Mouse (Mus musculus): Measurements from ENCODE around the gene Trpv6. TPM values are rescaled to one million over a fixed set of nuclear protein-coding genes. Genes with fewer than 3 reads are reported as not detected.

Trpv6 gene
- polyA plus RNA-seq, 1 experiment = 0.25 TPM

DNA sequence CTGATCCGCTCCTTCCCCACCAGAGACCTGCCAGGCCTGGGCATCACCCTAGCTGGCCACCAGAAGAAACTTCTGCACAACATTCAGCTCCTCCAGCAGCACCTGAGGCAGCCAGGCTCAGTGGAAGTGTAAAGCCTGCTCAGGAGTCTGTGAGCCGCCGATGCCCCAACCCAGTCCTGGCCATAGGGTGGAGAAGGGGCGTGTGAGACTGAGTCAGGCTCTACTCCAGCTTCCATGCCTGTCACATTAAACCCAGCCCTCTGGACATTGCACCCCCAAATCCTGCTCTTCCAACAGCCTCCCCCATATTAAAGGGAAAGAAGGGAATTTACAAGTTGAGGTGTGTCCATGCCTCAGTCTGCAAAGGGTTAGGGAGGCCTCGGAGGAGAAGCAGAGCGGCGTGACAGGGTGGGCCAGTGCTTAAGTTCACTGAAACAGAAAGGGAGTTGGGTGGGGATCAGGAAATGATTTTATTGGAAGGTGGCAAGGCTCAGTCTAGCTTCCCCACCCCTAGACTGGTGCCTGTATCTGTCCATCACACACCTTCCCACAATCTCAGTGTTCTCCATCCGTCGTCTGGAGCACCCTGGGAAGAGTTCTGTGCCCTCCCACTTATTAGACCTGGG, 15.9 kb downstream of the Trpv6 start:
- Histone ChIP-seq H3ac (ENCODE audit: control insufficient read depth, insufficient read length) (no peak overlapping the region), H3K4me3 (no peak overlapping the region), H3K79me2 (ENCODE audit: control insufficient read depth, insufficient read depth) (no peaks in the 10 kb centered on the region), H3K36me3 (ENCODE audit: control insufficient read depth, insufficient read depth) (no peaks in the 10 kb centered on the region), H3K4me2 (ENCODE audit: low read depth) (no peak overlapping the region), H3K27me3 (ENCODE audit: control insufficient read depth, insufficient read depth, insufficient read length) (no peaks in the 10 kb centered on the region)
- no peak for TF ChIP-seq E2F4 (IDR thresholded peaks at IDR 0.05; ENCODE audit: insufficient read depth)
- no peak for TF ChIP-seq REST (IDR thresholded peaks at IDR 0.05; ENCODE audit: insufficient read depth, insufficient read length)
- TF ChIP-seq USF1 (IDR thresholded peaks at IDR 0.05; ENCODE audit: low read depth) = no peak
- no peak for TF ChIP-seq MAX (IDR thresholded peaks at IDR 0.05; ENCODE audit: low read depth)
- TF ChIP-seq POLR2AphosphoS2 (IDR thresholded peaks at IDR 0.05; ENCODE audit: insufficient read length, low read depth) = no peak
- TF ChIP-seq SRF (IDR thresholded peaks at IDR 0.05; ENCODE audit: control insufficient read depth, insufficient read length, low read depth) = no peak

DNA sequence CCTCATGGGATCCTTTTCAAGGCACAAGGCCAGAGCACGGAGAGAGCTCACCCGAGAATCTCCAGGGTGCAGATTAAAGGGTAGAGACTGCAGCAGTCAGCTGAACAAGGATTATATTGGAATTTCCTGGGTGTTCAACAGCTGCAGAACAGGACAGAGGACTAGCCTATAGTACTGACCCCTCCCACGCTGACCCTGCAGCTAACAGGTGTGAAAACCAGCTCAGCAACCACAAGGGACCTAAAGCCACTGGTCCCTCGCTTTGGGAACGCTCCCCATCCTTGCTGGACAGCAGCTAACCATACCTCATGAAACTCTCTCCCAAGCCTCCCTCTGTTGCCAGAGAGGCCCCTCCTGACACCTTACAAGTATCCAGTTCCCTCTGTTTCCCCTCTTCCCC, 28.6 kb downstream of the Trpv6 start:
- no peak overlapping the region for H3K4me3 ChIP-seq
- no peak overlapping the region for H3ac ChIP-seq (ENCODE audit: control insufficient read depth, insufficient read length)
- H3K79me2 ChIP-seq (ENCODE audit: control insufficient read depth, insufficient read depth) = no peaks in the 10 kb centered on the region
- no peaks in the 10 kb centered on the region for H3K27me3 ChIP-seq (ENCODE audit: control insufficient read depth, insufficient read depth, insufficient read length)
- H3K4me2 ChIP-seq (ENCODE audit: low read depth) = peak overlapping the region; percentile 86
- H3K36me3 ChIP-seq (ENCODE audit: control insufficient read depth, insufficient read depth) = no peaks in the 10 kb centered on the region
- TF ChIP-seq POLR2A (IDR thresholded peaks at IDR 0.05; ENCODE audit: insufficient read length, low read depth) = no peak
- TF ChIP-seq MYOD1 (IDR thresholded peaks at IDR 0.05; ENCODE audit: control insufficient read depth in 1 of 3, insufficient read length in 2 of 3, low read depth in 2 of 3) = peak in 2 of 3 experiments; percentile 93 to 95
- TF ChIP-seq TCF12 (IDR thresholded peaks at IDR 0.05; ENCODE audit: insufficient read depth, poor library complexity, severe bottlenecking) = peak; percentile 51
- TF ChIP-seq MYOG (IDR thresholded peaks at IDR 0.05; ENCODE audit: control insufficient read depth in 1 of 3, insufficient read depth in 1 of 3, insufficient read length in 2 of 3, low read depth in 2 of 3) = peak in 2 of 3 experiments; percentile 70 to 80
- TF ChIP-seq SRF (IDR thresholded peaks at IDR 0.05; ENCODE audit: control insufficient read depth, insufficient read length, low read depth) = no peak

GRCm38 (mm10) chr6:41606214-41606613, 30.0 kb downstream of the Trpv6 start:
- H3K79me2 ChIP-seq (ENCODE audit: control insufficient read depth, insufficient read depth) = no peaks in the 10 kb centered on the region

GRCm38 (mm10) chr6:41605794-41606104, 30.5 kb downstream of the Trpv6 start:
- H3K36me3 ChIP-seq (ENCODE audit: control insufficient read depth, insufficient read depth) = no peaks in the 10 kb centered on the region
- H3K27me3 ChIP-seq (ENCODE audit: control insufficient read depth, insufficient read depth, insufficient read length) = no peaks in the 10 kb centered on the region
- H3K4me3 ChIP-seq = peak overlapping the region; percentile 47
- peak overlapping the region; percentile 86 for H3K4me2 ChIP-seq (ENCODE audit: low read depth)
- peak overlapping the region; percentile 93 for H3ac ChIP-seq (ENCODE audit: control insufficient read depth, insufficient read length)
- TF ChIP-seq E2F4 (IDR thresholded peaks at IDR 0.05; ENCODE audit: insufficient read depth) (no peak), POLR2AphosphoS2 (IDR thresholded peaks at IDR 0.05; ENCODE audit: insufficient read length, low read depth) (no peak)
- no peaks in the 10 kb centered on the region for H3K79me2 ChIP-seq (ENCODE audit: control insufficient read depth, insufficient read depth)

More at GRCm38 (mm10) chr6:41606214-41606613, 30.0 kb downstream of the Trpv6 start:
- Histone ChIP-seq H3ac (ENCODE audit: control insufficient read depth, insufficient read length) (no peak overlapping the region), H3K36me3 (ENCODE audit: control insufficient read depth, insufficient read depth) (no peaks in the 10 kb centered on the region), H3K4me2 (ENCODE audit: low read depth) (peak overlapping the region; percentile 86), H3K4me3 (peak overlapping the region; percentile 47), H3K27me3 (ENCODE audit: control insufficient read depth, insufficient read depth, insufficient read length) (no peaks in the 10 kb centered on the region)
- TF ChIP-seq MYOD1 (IDR thresholded peaks at IDR 0.05; ENCODE audit: control insufficient read depth in 1 of 3, insufficient read length in 2 of 3, low read depth in 2 of 3) = peak in 1 of 3 experiments; percentile 31
- TF ChIP-seq CEBPB (IDR thresholded peaks at IDR 0.05; ENCODE audit: insufficient read depth, poor library complexity, severe bottlenecking) = peak; percentile 79
- TF ChIP-seq E2F4 (IDR thresholded peaks at IDR 0.05; ENCODE audit: insufficient read depth) = no peak
- no peak for TF ChIP-seq MAX (IDR thresholded peaks at IDR 0.05; ENCODE audit: low read depth)
- no peak for TF ChIP-seq REST (IDR thresholded peaks at IDR 0.05; ENCODE audit: insufficient read depth, insufficient read length)
- no peak for TF ChIP-seq POLR2AphosphoS2 (IDR thresholded peaks at IDR 0.05; ENCODE audit: insufficient read length, low read depth)
- TF ChIP-seq MYOG (IDR thresholded peaks at IDR 0.05; ENCODE audit: control insufficient read depth in 1 of 3, insufficient read depth in 1 of 3, insufficient read length in 2 of 3, low read depth in 2 of 3) = no peak
- peak; percentile 12 for TF ChIP-seq POLR2A (IDR thresholded peaks at IDR 0.05; ENCODE audit: insufficient read length, low read depth)
- no peak for TF ChIP-seq SRF (IDR thresholded peaks at IDR 0.05; ENCODE audit: control insufficient read depth, insufficient read length, low read depth)
- no peak for TF ChIP-seq USF1 (IDR thresholded peaks at IDR 0.05; ENCODE audit: low read depth)

GRCm38 (mm10) chr6:41605061-41605793, 31.0 kb downstream of the Trpv6 start, which contains the start of gene Ephb6:
Ephb6 (plus strand) TSS chr6:41605482.
- H3K4me3 ChIP-seq = peak within 1 kb of the TSS; percentile 47
- H3K4me2 ChIP-seq (ENCODE audit: low read depth) = peak within 1 kb of the TSS; percentile 86
- peak within 1 kb of the TSS; percentile 93 for H3ac ChIP-seq (ENCODE audit: control insufficient read depth, insufficient read length)
- TF ChIP-seq MAX (IDR thresholded peaks at IDR 0.05; ENCODE audit: low read depth) (no peak), POLR2A (IDR thresholded peaks at IDR 0.05; ENCODE audit: insufficient read length, low read depth) (peak; percentile 83), MYOG (IDR thresholded peaks at IDR 0.05; ENCODE audit: control insufficient read depth in 1 of 3, insufficient read depth in 1 of 3, insufficient read length in 2 of 3, low read depth in 2 of 3) (no peak), POLR2AphosphoS2 (IDR thresholded peaks at IDR 0.05; ENCODE audit: insufficient read length, low read depth) (peak; percentile 46)
- no peaks in the 10 kb centered on the region for H3K36me3 ChIP-seq (ENCODE audit: control insufficient read depth, insufficient read depth)
- no peaks in the 10 kb centered on the region for H3K79me2 ChIP-seq (ENCODE audit: control insufficient read depth, insufficient read depth)
- H3K27me3 ChIP-seq (ENCODE audit: control insufficient read depth, insufficient read depth, insufficient read length) = no peaks in the 10 kb centered on the region

Data from myocyte (in vitro differentiated cells).